Mouse (Mus musculus) spleen, adult 18-20 months (tissue): ENCODE results near the gene Lcat.
"Not testable (repeated sequence)": the region's sequence is repeated elsewhere in the genome, so short reads cannot be mapped to it uniquely, and the experiment has no call there.

ENCODE experiments used
- DNase-seq, 2 experiments: peaks; one replicate each; pipeline ENCODE4 v3.0.0; 2022; ENCODE audit warnings: mixed read lengths in 2 of 2

Lcat gene

GRCm38 (mm10) chr8:105943321-105943739 lies at the start of gene Lcat:
TSS of gene Lcat (minus strand) at chr8:105943382.
- no peak for DNase-seq

- DNase-seq = peak; percentile 77 to 80
These were observed 49.3 kb upstream of the Lcat start for GRCm38 (mm10) chr8:105992499-105992898.

- DNase-seq = no peak
These were observed 48.4 kb upstream of the Lcat start for GRCm38 (mm10) chr8:105991546-105991945.

GRCm38 (mm10) chr8:105990856-105991387 lies 47.7 kb upstream of the Lcat start, which contains the start of gene Dus2:
TSS of gene Dus2 (plus strand) at chr8:105991337.
- DNase-seq = peak; percentile 60 to 86

- DNase-seq = no peak
These were observed 45.4 kb upstream of the Lcat start for GRCm38 (mm10) chr8:105988546-105988945.

GRCm38 (mm10) chr8:105983406-105983805 lies 40.2 kb upstream of the Lcat start:
- not testable (repeated sequence) for DNase-seq

GRCm38 (mm10) chr8:105981146-105981545 lies 38.0 kb upstream of the Lcat start:
- DNase-seq = no peak

GRCm38 (mm10) chr8:105979325-105979724 lies 36.1 kb upstream of the Lcat start, which contains the start of gene Dpep3:
TSS of gene Dpep3 (minus strand) at chr8:105979429.
- no peak for DNase-seq

- DNase-seq = no peak
These were observed 32.2 kb upstream of the Lcat start for GRCm38 (mm10) chr8:105975363-105975762.

- no peak for DNase-seq
These were observed 28.0 kb upstream of the Lcat start for GRCm38 (mm10) chr8:105971019-105971720.

GRCm38 (mm10) chr8:105969367-105969766 lies 26.2 kb upstream of the Lcat start:
- DNase-seq = no peak

- DNase-seq = no peak
These were observed 23.6 kb upstream of the Lcat start for GRCm38 (mm10) chr8:105966692-105967311.

- peak; percentile 69 to 78 for DNase-seq
These were observed 22.7 kb upstream of the Lcat start, which contains the start of gene Slc12a4 for GRCm38 (mm10) chr8:105965905-105966341. TSS of gene Slc12a4 (minus strand) at chr8:105966097.

- peak; percentile 14 to 31 for DNase-seq
These were observed 22.2 kb upstream of the Lcat start for GRCm38 (mm10) chr8:105965266-105965904.

GRCm38 (mm10) chr8:105964506-105965265 lies 21.5 kb upstream of the Lcat start:
- no peak for DNase-seq

GRCm38 (mm10) chr8:105961536-105961935 lies 18.4 kb upstream of the Lcat start:
- DNase-seq = no peak

GRCm38 (mm10) chr8:105961101-105961500 lies 17.9 kb upstream of the Lcat start:
- DNase-seq = no peak

- DNase-seq = no peak
These were observed 16.2 kb upstream of the Lcat start for GRCm38 (mm10) chr8:105959350-105959749.

- no peak for DNase-seq
These were observed 14.6 kb upstream of the Lcat start for GRCm38 (mm10) chr8:105957813-105958212.

- no peak for DNase-seq
These were observed 13.4 kb upstream of the Lcat start for GRCm38 (mm10) chr8:105956556-105956955.

GRCm38 (mm10) chr8:105951057-105951659 lies 8.0 kb upstream of the Lcat start:
- DNase-seq = no peak

- DNase-seq = no peak
These were observed 6.2 kb upstream of the Lcat start for GRCm38 (mm10) chr8:105949350-105949749.
